Mouse (Mus musculus): ENCODE measurements at regions not wholly inside any gene's neighbourhood (a gene's known extent, or its start where the extent isn't known, plus 50 kb on each side); places are given as distances from the start of the nearest gene placed in this dataset.

DNA sequence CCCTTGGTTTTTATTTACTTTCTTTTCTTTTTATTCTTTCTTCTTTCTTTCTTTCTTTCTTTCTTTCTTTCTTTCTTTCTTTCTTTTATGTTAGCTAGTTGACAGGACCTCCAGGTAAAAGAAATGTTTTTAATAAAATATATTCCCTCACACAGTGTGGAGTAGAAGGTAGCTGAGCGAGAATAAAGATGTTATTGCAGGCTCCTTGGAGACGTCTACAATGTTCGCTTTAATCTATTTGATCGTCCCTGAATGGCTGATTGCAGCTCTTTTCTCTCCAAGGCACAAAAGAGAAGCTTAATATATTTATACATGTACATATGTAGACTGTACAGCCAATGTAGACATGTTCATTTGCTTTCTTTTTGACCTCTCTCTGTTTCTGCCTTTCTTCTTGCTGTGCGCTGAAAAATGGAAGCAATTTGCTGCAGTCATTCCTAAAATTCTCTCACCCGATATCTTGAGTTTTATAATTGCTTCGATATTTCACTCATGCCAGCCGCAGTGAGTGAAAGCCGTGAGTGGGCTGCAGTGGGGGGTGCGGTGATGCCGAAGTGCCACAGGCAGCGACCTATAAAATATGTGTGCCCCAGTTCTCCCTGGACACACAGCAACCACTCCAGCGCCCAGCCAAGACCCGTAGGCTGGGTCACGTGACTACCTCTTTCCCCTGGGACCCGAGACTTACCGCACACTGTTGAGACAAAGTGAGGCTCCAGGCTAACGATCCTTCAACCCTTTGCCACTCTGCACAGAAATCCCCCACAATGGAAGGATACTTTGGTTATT lies 237.9 kb upstream of the Arglu1 start:
- no peak overlapping the region for H3K4me3 ChIP-seq (replicated peaks in 1 of 3; ENCODE audit: low read depth in 2 of 3, low read length in 2 of 3, poor library complexity in 1 of 3)
- no peak overlapping the region for H3K27ac ChIP-seq (ENCODE audit: insufficient read depth, low read depth)
- no peaks in the 10 kb centered on the region for H3K27me3 ChIP-seq (replicated peaks)
- H3K9ac ChIP-seq (ENCODE audit: insufficient read depth, low read depth) = no peak overlapping the region
- no peaks in the 10 kb centered on the region for H3K36me3 ChIP-seq (replicated peaks in 1 of 2; ENCODE audit: control insufficient read depth in 1 of 2, insufficient read depth in 1 of 2, low read length in 1 of 2)
- TF ChIP-seq NELFE (IDR thresholded peaks at IDR 0.05; ENCODE audit: low read depth, low read length) = no peak
- no peak for TF ChIP-seq MAFK (IDR thresholded peaks at IDR 0.05; ENCODE audit: insufficient replicate concordance, low read length)
- no peak for TF ChIP-seq MAX (IDR thresholded peaks at IDR 0.05; ENCODE audit: low read length)
- no peak for TF ChIP-seq PAX5 (IDR thresholded peaks at IDR 0.05; ENCODE audit: low read length)
- no peak for TF ChIP-seq EP300 (IDR thresholded peaks at IDR 0.05; ENCODE audit: low read length)
- no peak for TF ChIP-seq CTCF (conservative IDR thresholded peaks at IDR 0.05 in 1 of 2, IDR thresholded peaks at IDR 0.05 in 1 of 2; ENCODE audit: low read depth in 2 of 2, low read length in 2 of 2)
- TF ChIP-seq MXI1 (IDR thresholded peaks at IDR 0.05; ENCODE audit: low read depth, low read length) = no peak
- no peak for TF ChIP-seq ETS1 (conservative IDR thresholded peaks at IDR 0.05; ENCODE audit: low read depth, low read length)
- no peak for TF ChIP-seq MEF2A (IDR thresholded peaks at IDR 0.05; ENCODE audit: borderline replicate concordance, low read depth, low read length)
- TF ChIP-seq CHD1 (IDR thresholded peaks at IDR 0.05; ENCODE audit: low read depth, low read length) = no peak
- no peak for TF ChIP-seq IRF4 (IDR thresholded peaks at IDR 0.05; ENCODE audit: low read depth, low read length)
- no peak for TF ChIP-seq RAD21 (IDR thresholded peaks at IDR 0.05; ENCODE audit: low read depth, low read length)
- TF ChIP-seq HCFC1 (IDR thresholded peaks at IDR 0.05; ENCODE audit: low read depth, low read length) = no peak
- TF ChIP-seq RCOR1 (conservative IDR thresholded peaks at IDR 0.05; ENCODE audit: low read depth, low read length) = no peak
- no peak for DNase-seq (ENCODE audit: extremely low read depth)
- in situ Hi-C loops (cut with MboI; ENCODE audit: low pct_ligation_motif_present, low pct_unique_long_range_greater_than_20kb, low sequenced_read_pairs) = no loop called here
- no peaks in the 10 kb centered on the region for H3K79me2 ChIP-seq (replicated peaks; ENCODE audit: control insufficient read depth, extremely low read depth, insufficient read depth, poor library complexity, severe bottlenecking)
- no peak overlapping the region for H3K4me2 ChIP-seq (ENCODE audit: insufficient read depth, low read depth, poor library complexity, severe bottlenecking)
- dilution Hi-C loops (cut with MboI; ENCODE audit: extremely low pct_ligation_motif_present, extremely low pct_unique_long_range_greater_than_20kb, low sequenced_read_pairs) = no loop called here
- H3K9me3 ChIP-seq (replicated peaks; ENCODE audit: low read length) = peaks cover 62% of the 10 kb centered on the region
- H3K4me1 ChIP-seq (ENCODE audit: control insufficient read depth in 1 of 2, insufficient read depth in 2 of 2) = no peaks in the 10 kb centered on the region

DNA sequence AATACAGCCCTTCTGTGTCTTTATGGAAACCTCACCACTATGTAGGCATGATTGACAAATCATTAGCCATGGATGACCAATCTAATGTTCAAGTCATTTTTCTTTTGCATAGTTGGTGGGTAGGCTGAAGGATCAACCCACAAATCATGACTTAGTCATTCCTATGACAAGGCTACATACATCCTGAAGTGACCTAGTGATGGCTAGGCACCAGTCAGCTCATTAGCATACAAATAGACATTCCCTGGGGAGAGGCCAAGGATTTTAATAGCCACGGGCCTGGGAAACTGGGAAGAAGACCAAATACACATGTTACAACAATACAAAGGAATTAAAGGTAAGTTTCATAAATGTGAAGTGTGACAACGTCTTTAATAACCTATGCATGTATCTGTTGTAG lies 231.1 kb upstream of the Arglu1 start:
- dilution Hi-C loops (cut with MboI; ENCODE audit: extremely low pct_ligation_motif_present, extremely low pct_unique_long_range_greater_than_20kb, low sequenced_read_pairs) (no loop called here), in situ Hi-C loops (cut with MboI; ENCODE audit: low pct_ligation_motif_present, low pct_unique_long_range_greater_than_20kb, low sequenced_read_pairs) (no loop called here)
- Histone ChIP-seq H3K4me3 (replicated peaks in 1 of 3; ENCODE audit: low read depth in 2 of 3, low read length in 2 of 3, poor library complexity in 1 of 3) (no peak overlapping the region), H3K4me1 (ENCODE audit: control insufficient read depth in 1 of 2, insufficient read depth in 2 of 2) (no peaks in the 10 kb centered on the region), H3K27ac (ENCODE audit: insufficient read depth, low read depth) (no peak overlapping the region), H3K79me2 (replicated peaks; ENCODE audit: control insufficient read depth, extremely low read depth, insufficient read depth, poor library complexity, severe bottlenecking) (no peaks in the 10 kb centered on the region), H3K27me3 (replicated peaks) (no peaks in the 10 kb centered on the region), H3K9me3 (replicated peaks; ENCODE audit: low read length) (peaks cover 58% of the 10 kb centered on the region), H3K9ac (ENCODE audit: insufficient read depth, low read depth) (no peak overlapping the region), H3K36me3 (replicated peaks in 1 of 2; ENCODE audit: control insufficient read depth in 1 of 2, insufficient read depth in 1 of 2, low read length in 1 of 2) (no peaks in the 10 kb centered on the region), H3K4me2 (ENCODE audit: insufficient read depth, low read depth, poor library complexity, severe bottlenecking) (no peak overlapping the region)
- TF ChIP-seq PAX5 (IDR thresholded peaks at IDR 0.05; ENCODE audit: low read length) = no peak
- no peak for TF ChIP-seq MAX (IDR thresholded peaks at IDR 0.05; ENCODE audit: low read length)
- no peak for TF ChIP-seq NRF1 (IDR thresholded peaks at IDR 0.05; ENCODE audit: low read depth, low read length)
- TF ChIP-seq CTCF (conservative IDR thresholded peaks at IDR 0.05 in 1 of 2, IDR thresholded peaks at IDR 0.05 in 1 of 2; ENCODE audit: low read depth in 2 of 2, low read length in 2 of 2) = no peak
- no peak for TF ChIP-seq JUN (IDR thresholded peaks at IDR 0.05; ENCODE audit: insufficient read depth, low read depth, low read length)
- DNase-seq (ENCODE audit: extremely low read depth) = no peak

All from CH12.LX (cell line).